Mouse (Mus musculus): Measurements from ENCODE around the gene Tmem135. TPM values are rescaled to one million over a fixed set of nuclear protein-coding genes. Genes with fewer than 3 reads are reported as not detected.

The Tmem135 gene
- polyA plus RNA-seq, 1 experiment, result 47.6 TPM

- no peak overlapping the region for H3K4me3 ChIP-seq (ENCODE audit: control insufficient read depth, insufficient read depth, low read length)
- 93% methylated on average over 3 of the region's 3 CpGs for WGBS
- no peaks in the 10 kb centered on the region for H3K36me3 ChIP-seq (ENCODE audit: control insufficient read depth, insufficient read depth, low read length)
- no peaks in the 10 kb centered on the region for H3K27me3 ChIP-seq (ENCODE audit: control insufficient read depth, insufficient read depth, low read length)
- no peak for TF ChIP-seq POLR2A (IDR thresholded peaks at IDR 0.05; ENCODE audit: control insufficient read depth, extremely low read depth, insufficient read depth, low read length, poor library complexity)
- TF ChIP-seq CTCF (IDR thresholded peaks at IDR 0.05; ENCODE audit: borderline replicate concordance, control insufficient read depth, extremely low read depth, insufficient read depth, low read length, poor library complexity), result no peak
- DNase-seq, result no peak
- H3K27ac ChIP-seq (ENCODE audit: control insufficient read depth, insufficient read depth, low read length), result no peak overlapping the region
- no peaks in the 10 kb centered on the region for H3K4me1 ChIP-seq (replicated peaks; ENCODE audit: control insufficient read depth, insufficient read depth, low read length)
These were observed 21.1 kb downstream of the Tmem135 start for GRCm38 (mm10) chr7:89382892-89383291.

GRCm38 (mm10) chr7:89380935-89381705, 22.9 kb downstream of the Tmem135 start:
- 71% methylated on average over 7 of the region's 7 CpGs for WGBS
- Histone ChIP-seq H3K4me1 (replicated peaks; ENCODE audit: control insufficient read depth, insufficient read depth, low read length) (no peaks in the 10 kb centered on the region), H3K27ac (ENCODE audit: control insufficient read depth, insufficient read depth, low read length) (no peak overlapping the region), H3K27me3 (ENCODE audit: control insufficient read depth, insufficient read depth, low read length) (no peaks in the 10 kb centered on the region), H3K36me3 (ENCODE audit: control insufficient read depth, insufficient read depth, low read length) (no peaks in the 10 kb centered on the region), H3K4me3 (ENCODE audit: control insufficient read depth, insufficient read depth, low read length) (no peak overlapping the region)
- TF ChIP-seq CTCF (IDR thresholded peaks at IDR 0.05; ENCODE audit: borderline replicate concordance, control insufficient read depth, extremely low read depth, insufficient read depth, low read length, poor library complexity) (no peak), POLR2A (IDR thresholded peaks at IDR 0.05; ENCODE audit: control insufficient read depth, extremely low read depth, insufficient read depth, low read length, poor library complexity) (no peak)
- no peak for DNase-seq

GRCm38 (mm10) chr7:89371623-89372295, 32.3 kb downstream of the Tmem135 start:
- 65% methylated on average over 6 of the region's 6 CpGs for WGBS

DNA sequence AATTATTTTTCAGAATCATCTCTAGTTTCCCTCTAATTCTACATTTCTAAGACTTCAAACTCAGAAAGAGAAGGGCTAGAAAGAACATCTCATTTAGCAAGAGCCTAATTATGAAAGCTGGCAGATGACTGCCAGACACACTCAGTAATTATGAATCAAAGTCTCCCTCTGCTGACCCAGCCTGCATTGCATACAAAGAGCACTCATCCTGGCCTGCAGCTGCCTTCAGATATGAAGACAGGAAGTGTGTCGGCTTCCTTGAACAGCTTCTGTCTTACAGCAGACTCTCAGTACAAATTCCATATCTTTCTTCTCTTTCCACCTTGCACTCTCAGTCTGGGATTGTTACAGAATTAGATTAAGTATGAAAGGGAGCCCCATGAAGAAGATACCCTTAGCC, 33.1 kb downstream of the Tmem135 start:
- TF ChIP-seq CTCF (IDR thresholded peaks at IDR 0.05; ENCODE audit: borderline replicate concordance, control insufficient read depth, extremely low read depth, insufficient read depth, low read length, poor library complexity), result no peak
- TF ChIP-seq POLR2A (IDR thresholded peaks at IDR 0.05; ENCODE audit: control insufficient read depth, extremely low read depth, insufficient read depth, low read length, poor library complexity), result no peak
- Histone ChIP-seq H3K27ac (ENCODE audit: control insufficient read depth, insufficient read depth, low read length) (no peak overlapping the region), H3K27me3 (ENCODE audit: control insufficient read depth, insufficient read depth, low read length) (no peaks in the 10 kb centered on the region), H3K4me1 (replicated peaks; ENCODE audit: control insufficient read depth, insufficient read depth, low read length) (no peaks in the 10 kb centered on the region), H3K36me3 (ENCODE audit: control insufficient read depth, insufficient read depth, low read length) (no peaks in the 10 kb centered on the region), H3K4me3 (ENCODE audit: control insufficient read depth, insufficient read depth, low read length) (no peak overlapping the region)
- 9% methylated on average over 1 of the region's 1 CpGs for WGBS
- DNase-seq, result peak; percentile 8

More at GRCm38 (mm10) chr7:89371623-89372295, 32.3 kb downstream of the Tmem135 start:
- no peak for DNase-seq
- no peaks in the 10 kb centered on the region for H3K27me3 ChIP-seq (ENCODE audit: control insufficient read depth, insufficient read depth, low read length)
- no peaks in the 10 kb centered on the region for H3K36me3 ChIP-seq (ENCODE audit: control insufficient read depth, insufficient read depth, low read length)
- H3K27ac ChIP-seq (ENCODE audit: control insufficient read depth, insufficient read depth, low read length), result no peak overlapping the region
- no peak for TF ChIP-seq POLR2A (IDR thresholded peaks at IDR 0.05; ENCODE audit: control insufficient read depth, extremely low read depth, insufficient read depth, low read length, poor library complexity)
- no peak for TF ChIP-seq CTCF (IDR thresholded peaks at IDR 0.05; ENCODE audit: borderline replicate concordance, control insufficient read depth, extremely low read depth, insufficient read depth, low read length, poor library complexity)
- no peaks in the 10 kb centered on the region for H3K4me1 ChIP-seq (replicated peaks; ENCODE audit: control insufficient read depth, insufficient read depth, low read length)
- H3K4me3 ChIP-seq (ENCODE audit: control insufficient read depth, insufficient read depth, low read length), result no peak overlapping the region

- Histone ChIP-seq H3K4me1 (replicated peaks; ENCODE audit: control insufficient read depth, insufficient read depth, low read length) (no peaks in the 10 kb centered on the region), H3K27ac (ENCODE audit: control insufficient read depth, insufficient read depth, low read length) (no peak overlapping the region), H3K36me3 (ENCODE audit: control insufficient read depth, insufficient read depth, low read length) (no peaks in the 10 kb centered on the region), H3K27me3 (ENCODE audit: control insufficient read depth, insufficient read depth, low read length) (no peaks in the 10 kb centered on the region), H3K4me3 (ENCODE audit: control insufficient read depth, insufficient read depth, low read length) (no peak overlapping the region)
- 89% methylated on average over 1 of the region's 1 CpGs for WGBS
- TF ChIP-seq POLR2A (IDR thresholded peaks at IDR 0.05; ENCODE audit: control insufficient read depth, extremely low read depth, insufficient read depth, low read length, poor library complexity) (no peak), CTCF (IDR thresholded peaks at IDR 0.05; ENCODE audit: borderline replicate concordance, control insufficient read depth, extremely low read depth, insufficient read depth, low read length, poor library complexity) (no peak)
- DNase-seq, result no peak
These were observed 33.9 kb downstream of the Tmem135 start for GRCm38 (mm10) chr7:89370086-89370485.

GRCm38 (mm10) chr7:89367643-89368042, 36.4 kb downstream of the Tmem135 start:
- WGBS, result 84% methylated on average over 3 of the region's 3 CpGs
- Histone ChIP-seq H3K36me3 (ENCODE audit: control insufficient read depth, insufficient read depth, low read length) (no peaks in the 10 kb centered on the region), H3K27ac (ENCODE audit: control insufficient read depth, insufficient read depth, low read length) (no peak overlapping the region), H3K27me3 (ENCODE audit: control insufficient read depth, insufficient read depth, low read length) (no peaks in the 10 kb centered on the region), H3K4me1 (replicated peaks; ENCODE audit: control insufficient read depth, insufficient read depth, low read length) (no peaks in the 10 kb centered on the region), H3K4me3 (ENCODE audit: control insufficient read depth, insufficient read depth, low read length) (no peak overlapping the region)
- DNase-seq, result no peak
- TF ChIP-seq CTCF (IDR thresholded peaks at IDR 0.05; ENCODE audit: borderline replicate concordance, control insufficient read depth, extremely low read depth, insufficient read depth, low read length, poor library complexity) (no peak), POLR2A (IDR thresholded peaks at IDR 0.05; ENCODE audit: control insufficient read depth, extremely low read depth, insufficient read depth, low read length, poor library complexity) (no peak)
